In the genomic region with DNA sequence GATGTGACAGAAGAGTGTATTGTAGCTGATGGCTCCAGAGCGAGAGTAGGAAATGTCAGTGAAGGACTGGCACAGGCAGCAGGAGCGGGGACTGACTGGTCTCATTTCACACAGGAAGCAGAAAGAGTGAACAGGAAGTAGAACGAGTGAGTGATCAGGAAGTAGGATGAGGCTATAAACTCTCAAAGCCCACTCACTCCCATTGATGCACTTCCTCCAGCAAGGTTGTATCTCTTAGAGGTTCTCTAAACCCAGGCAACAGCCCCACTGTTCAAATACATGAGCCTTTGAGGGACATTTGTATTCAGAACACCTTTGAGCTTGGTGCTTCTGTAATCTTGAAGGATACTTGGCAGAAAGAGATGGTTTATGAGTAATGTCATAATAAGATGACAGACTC, we compare ENCODE assay signal across 19 mouse cellular contexts. TPM values are rescaled to one million over a fixed set of nuclear protein-coding genes. Genes with fewer than 3 reads are reported as not detected.
DNase-seq lines count a peak whose midpoint lies in the region; TF ChIP-seq lines count a peak whose summit lies in the region.
"Had no signal": no experiment of that assay in that cellular context is flagged by ENCODE, and none has a peak within 500 bp of the region (broad histone marks: within the 10 kb centered on the region; RNA-seq: fewer than 3 reads in every experiment).

No protein-coding gene starts in this region.

- H3K4me2 ChIP-seq in CH12.LX (ENCODE audit: insufficient read depth, low read depth, poor library complexity, severe bottlenecking), result no peak overlapping the region
- peak overlapping the region; percentile 49 for H3K4me2 ChIP-seq in myocyte (ENCODE audit: low read depth)
- H3K4me2 ChIP-seq: embryonic facial prominence, embryonic 12.5 days; heart, embryonic 13.5 days; liver, embryonic 11.5 days; lung, embryonic 14.5 days; neural tube, embryonic 15.5 days had no signal

- in situ Hi-C loops in CH12.LX (cut with MboI; ENCODE audit: low pct_ligation_motif_present, low pct_unique_long_range_greater_than_20kb, low sequenced_read_pairs), result no loop called here

- H3K9ac ChIP-seq in CH12.LX (ENCODE audit: insufficient read depth, low read depth), result no peak overlapping the region
- H3K9ac ChIP-seq: embryonic facial prominence, embryonic 12.5 days; forebrain, postnatal 0 days; heart, embryonic 13.5 days; lung, embryonic 14.5 days; neural tube, embryonic 15.5 days had no signal

- 0 out of 2 replicates have a peak overlapping the region, but pooled peaks have one; percentile 28 for H3K27ac ChIP-seq in layer of hippocampus, adult 2 months
- H3K27ac ChIP-seq in CH12.LX (ENCODE audit: insufficient read depth, low read depth), result peak overlapping the region; percentile 81
- peak overlapping the region; percentile 91 for H3K27ac ChIP-seq in embryonic fibroblast, embryonic 13.5 days (ENCODE audit: insufficient read depth, low read length)
- H3K27ac ChIP-seq: embryonic facial prominence, embryonic 12.5 days; heart, embryonic 13.5 days; limb, embryonic 10.5 days; neural tube, embryonic 15.5 days had no signal

- H3K9me3 ChIP-seq in CH12.LX (replicated peaks; ENCODE audit: low read length), result no peaks in the 10 kb centered on the region
- H3K9me3 ChIP-seq: embryonic facial prominence, embryonic 12.5 days; heart, embryonic 13.5 days; limb, embryonic 10.5 days; neural tube, embryonic 15.5 days had no signal

- peaks cover 9 to 52% of the 10 kb centered on the region in 2 experiments for H3K4me1 ChIP-seq in CH12.LX (ENCODE audit: control insufficient read depth in 1 of 2, insufficient read depth in 2 of 2)
- H3K4me1 ChIP-seq in embryonic fibroblast, embryonic 13.5 days (ENCODE audit: control insufficient read depth, insufficient read depth, low read length), result peaks cover 4% of the 10 kb centered on the region; the same call in 1 of the 2 replicates
- H3K4me1 ChIP-seq: embryonic facial prominence, embryonic 12.5 days; heart, embryonic 13.5 days; limb, embryonic 10.5 days; neural tube, embryonic 15.5 days had no signal

- H3K79me2 ChIP-seq in CH12.LX (replicated peaks; ENCODE audit: control insufficient read depth, extremely low read depth, insufficient read depth, poor library complexity, severe bottlenecking), result peaks cover 30% of the 10 kb centered on the region
- no peaks in the 10 kb centered on the region for H3K79me2 ChIP-seq in myocyte (ENCODE audit: control insufficient read depth, insufficient read depth)

- no peak for TF ChIP-seq RAD21 in CH12.LX (IDR thresholded peaks at IDR 0.05; ENCODE audit: low read depth, low read length)

- TF ChIP-seq CTCF in layer of hippocampus, adult 2 months (conservative IDR thresholded peaks at IDR 0.05), result no peak
- no peak for TF ChIP-seq CTCF in CH12.LX (conservative IDR thresholded peaks at IDR 0.05 in 1 of 2, IDR thresholded peaks at IDR 0.05 in 1 of 2; ENCODE audit: low read depth in 2 of 2, low read length in 2 of 2)
- TF ChIP-seq CTCF in embryonic fibroblast, embryonic 13.5 days (IDR thresholded peaks at IDR 0.05; ENCODE audit: borderline replicate concordance, insufficient read depth, low read length), result no peak

- no peak overlapping the region for H3K4me3 ChIP-seq in layer of hippocampus, adult 2 months
- H3K4me3 ChIP-seq in CH12.LX (replicated peaks in 1 of 3; ENCODE audit: low read depth in 2 of 3, low read length in 2 of 3, poor library complexity in 1 of 3), result no peak overlapping the region
- no peak overlapping the region for H3K4me3 ChIP-seq in embryonic fibroblast, embryonic 13.5 days (ENCODE audit: insufficient read depth, low read length)
- no peak overlapping the region for H3K4me3 ChIP-seq in myocyte
- H3K4me3 ChIP-seq: embryonic facial prominence, embryonic 12.5 days; heart, embryonic 13.5 days; limb, embryonic 10.5 days; neural tube, embryonic 15.5 days had no signal

- H3K27me3 ChIP-seq in CH12.LX (replicated peaks), result no peaks in the 10 kb centered on the region
- no peaks in the 10 kb centered on the region for H3K27me3 ChIP-seq in myocyte (ENCODE audit: control insufficient read depth, insufficient read depth, insufficient read length)
- H3K27me3 ChIP-seq: embryonic facial prominence, embryonic 12.5 days; heart, embryonic 13.5 days; neural tube, embryonic 15.5 days had no signal

- H3ac ChIP-seq in myocyte (ENCODE audit: control insufficient read depth, insufficient read length), result no peak overlapping the region

- no peak for TF ChIP-seq EP300 in CH12.LX (IDR thresholded peaks at IDR 0.05; ENCODE audit: low read length)

- peaks cover 76 to 91% of the 10 kb centered on the region in 2 experiments for H3K36me3 ChIP-seq in CH12.LX (replicated peaks in 1 of 2; ENCODE audit: control insufficient read depth in 1 of 2, insufficient read depth in 1 of 2, low read length in 1 of 2)
- peaks cover 36% of the 10 kb centered on the region for H3K36me3 ChIP-seq in myocyte (ENCODE audit: control insufficient read depth, insufficient read depth)

- TF ChIP-seq POLR2A in CH12.LX (IDR thresholded peaks at IDR 0.05; ENCODE audit: low read depth, low read length) (no peak), myocyte (IDR thresholded peaks at IDR 0.05; ENCODE audit: insufficient read length, low read depth) (no peak)
- TF ChIP-seq POLR2A in embryonic fibroblast, embryonic 13.5 days (IDR thresholded peaks at IDR 0.05; ENCODE audit: low read depth, low read length), result no peak

- dilution Hi-C loops in CH12.LX (cut with MboI; ENCODE audit: extremely low pct_ligation_motif_present, extremely low pct_unique_long_range_greater_than_20kb, low sequenced_read_pairs), result no loop called here

- no peak for DNase-seq in layer of hippocampus, adult 2 months (ENCODE audit: low spot score in 2 of 2)
- DNase-seq in layer of hippocampus, postnatal 14 days (ENCODE audit: low spot score in 2 of 2), result no peak
- DNase-seq in CH12.LX (ENCODE audit: extremely low read depth), result no peak
- DNase-seq in natural killer cell, adult 2 months (ENCODE audit: low spot score in 2 of 2), result no peak
- no peak for DNase-seq in gastrocnemius, postnatal 4 days (ENCODE audit: low spot score in 2 of 2)
- no peak for DNase-seq in ovary, postnatal 14 days (ENCODE audit: low spot score)
- DNase-seq: cerebellum, adult 2 months; forebrain, postnatal 0 days; heart, postnatal 36 days; kidney, adult 2 months; kidney, postnatal 4 days; lung, embryonic 14.5 days had no signal

TF ChIP-seq in CH12.LX, 34 proteins besides CTCF, POLR2A, EP300 and RAD21:
- TF ChIP-seq ELF1 (IDR thresholded peaks at IDR 0.05; ENCODE audit: low read depth, low read length) (peak; percentile 58), HCFC1 (IDR thresholded peaks at IDR 0.05; ENCODE audit: low read depth, low read length) (peak; percentile 57), ZMIZ1 (IDR thresholded peaks at IDR 0.05; ENCODE audit: low read depth, low read length) (no peak), CHD2 (IDR thresholded peaks at IDR 0.05; ENCODE audit: low read length) (0 out of 2 replicates have a peak, but pooled peaks have one; percentile 14), KAT2A (IDR thresholded peaks at IDR 0.05; ENCODE audit: insufficient replicate concordance, low read length) (0 out of 2 replicates have a peak, but pooled peaks have one; percentile 21)

TF ChIP-seq in myocyte, 11 proteins besides CTCF, POLR2A, EP300 and RAD21:
- TF ChIP-seq POLR2AphosphoS2 (IDR thresholded peaks at IDR 0.05; ENCODE audit: insufficient read length, low read depth) (no peak), REST (IDR thresholded peaks at IDR 0.05; ENCODE audit: insufficient read depth, insufficient read length) (no peak), SRF (IDR thresholded peaks at IDR 0.05; ENCODE audit: control insufficient read depth, insufficient read length, low read depth) (no peak), TCF3 (IDR thresholded peaks at IDR 0.05; ENCODE audit: insufficient read length, low read depth) (no peak), USF1 (IDR thresholded peaks at IDR 0.05; ENCODE audit: low read depth) (no peak), MYOG (IDR thresholded peaks at IDR 0.05; ENCODE audit: control insufficient read depth in 1 of 3, insufficient read depth in 1 of 3, insufficient read length in 2 of 3, low read depth in 2 of 3) (no peak), MYOD1 (IDR thresholded peaks at IDR 0.05; ENCODE audit: control insufficient read depth in 1 of 3, insufficient read length in 2 of 3, low read depth in 2 of 3) (no peak), MAX (IDR thresholded peaks at IDR 0.05; ENCODE audit: low read depth) (no peak), E2F4 (IDR thresholded peaks at IDR 0.05; ENCODE audit: insufficient read depth) (no peak), TCF12 (IDR thresholded peaks at IDR 0.05; ENCODE audit: insufficient read depth, poor library complexity, severe bottlenecking) (no peak), CEBPB (IDR thresholded peaks at IDR 0.05; ENCODE audit: insufficient read depth, poor library complexity, severe bottlenecking) (no peak)

RNA-seq across cellular contexts. Expression of a gene that starts 15.7 kb away (rescaled TPM):
- 10 to 100 TPM; 13.3 to 17.2 TPM for total RNA-seq in layer of hippocampus, adult 2 months (2021)
- total RNA-seq in layer of hippocampus, postnatal 14 days (2021), result 10 to 100 TPM; 19.6 to 28.9 TPM
- total RNA-seq in CH12.LX (2012; rRNA removed) (70.9 and 100 TPM in 2 replicates), CH12.LX (2014; rRNA removed) (186 and 216 TPM in 2 replicates)
- polyA plus RNA-seq in CH12.LX (2012; ENCODE audit: insufficient read length, low read depth) (157 and 163 TPM in 2 replicates), myocyte (2012; fragmentation: generic; extraction: Trizol) (15.4 TPM)
- polyA plus RNA-seq in embryonic fibroblast, embryonic 13.5 days (2011; ENCODE audit: insufficient read length, low read depth, missing spikeins), result 107 and 120 TPM in 2 replicates
- total RNA-seq in gastrocnemius, postnatal 4 days (2021), result 10 to 100 TPM; 24.3 to 27.1 TPM

Comparison
In these comparisons a context has a peak if more than half of its experiments do, and no peak if none do; other contexts are left out.
1. H3K27ac ChIP-seq: peak in every context shown above with its lines; median percentile 91 in embryonic fibroblast, embryonic 13.5 days; 81 in CH12.LX; 28 in layer of hippocampus, adult 2 months.